ENCODE assay signal across 21 mouse cellular contexts in genomic region chr16:13487659-13488058, GRCm38 (mm10).
DNase-seq lines count a peak whose midpoint lies in the region; ATAC-seq lines count a peak whose summit lies in the region.
"Had no signal": no experiment of that assay in that cellular context is flagged by ENCODE, and none has a peak within 500 bp of the region (broad histone marks: within the 10 kb centered on the region; RNA-seq: fewer than 3 reads in every experiment).

No protein-coding gene starts in this region.

- H3K9ac ChIP-seq in embryonic facial prominence, embryonic 11.5 days (replicated peaks; ENCODE audit: low read length): no peak overlapping the region
- H3K9ac ChIP-seq in neural tube, embryonic 15.5 days (replicated peaks): no peak overlapping the region
- H3K9ac ChIP-seq in limb, embryonic 13.5 days: no peak overlapping the region
- no peak overlapping the region for H3K9ac ChIP-seq in midbrain, embryonic 15.5 days
- H3K9ac ChIP-seq: embryonic facial prominence, embryonic 13.5 days; forebrain, embryonic 13.5 days; forebrain, postnatal 0 days; heart, embryonic 13.5 days had no signal

- H3K4me2 ChIP-seq in embryonic facial prominence, embryonic 11.5 days (ENCODE audit: low read depth, low read length): no peak overlapping the region
- no peak overlapping the region for H3K4me2 ChIP-seq in neural tube, embryonic 15.5 days
- no peak overlapping the region for H3K4me2 ChIP-seq in limb, embryonic 13.5 days (replicated peaks)
- no peak overlapping the region for H3K4me2 ChIP-seq in midbrain, embryonic 15.5 days
- H3K4me2 ChIP-seq: embryonic facial prominence, embryonic 13.5 days; forebrain, embryonic 13.5 days; heart, embryonic 13.5 days had no signal

- DNase-seq in embryonic facial prominence, embryonic 11.5 days (ENCODE audit: low spot score): no peak
- no peak for DNase-seq in embryonic facial prominence, embryonic 10.5 days (ENCODE audit: low spot score)
- DNase-seq in neural tube, embryonic 10.5 days (ENCODE audit: extremely low spot score, low spot score): peak; percentile 35
- peak; percentile 40 for DNase-seq in retina, postnatal 1 day
- no peak for DNase-seq in B cell, adult 2 months
- DNase-seq: adrenal gland, postnatal 25 days; cerebellum, adult 2 months; cerebellum, postnatal 10 days; forebrain, postnatal 0 days; gastrocnemius, postnatal 36 days; heart, adult 11 months; heart, postnatal 36 days had no signal

- H3K27ac ChIP-seq in embryonic facial prominence, embryonic 11.5 days (replicated peaks; ENCODE audit: low read depth, low read length): no peak overlapping the region
- no peak overlapping the region for H3K27ac ChIP-seq in embryonic facial prominence, embryonic 10.5 days (replicated peaks)
- H3K27ac ChIP-seq in neural tube, embryonic 15.5 days (replicated peaks): no peak overlapping the region
- H3K27ac ChIP-seq in limb, embryonic 13.5 days: no peak overlapping the region
- no peak overlapping the region for H3K27ac ChIP-seq in midbrain, embryonic 15.5 days
- H3K27ac ChIP-seq: embryonic facial prominence, embryonic 13.5 days; forebrain, embryonic 13.5 days; heart, embryonic 13.5 days had no signal

- no peak overlapping the region for H3K4me3 ChIP-seq in embryonic facial prominence, embryonic 11.5 days (ENCODE audit: low read depth, low read length)
- H3K4me3 ChIP-seq in embryonic facial prominence, embryonic 10.5 days: no peak overlapping the region
- no peak overlapping the region for H3K4me3 ChIP-seq in neural tube, embryonic 15.5 days (replicated peaks)
- H3K4me3 ChIP-seq in limb, embryonic 13.5 days: no peak overlapping the region
- H3K4me3 ChIP-seq in midbrain, embryonic 15.5 days: no peak overlapping the region
- H3K4me3 ChIP-seq: embryonic facial prominence, embryonic 13.5 days; forebrain, embryonic 13.5 days; heart, embryonic 13.5 days had no signal

- no peaks in the 10 kb centered on the region for H3K27me3 ChIP-seq in embryonic facial prominence, embryonic 11.5 days (ENCODE audit: control insufficient read depth, insufficient read depth, low read length)
- no peaks in the 10 kb centered on the region for H3K27me3 ChIP-seq in embryonic facial prominence, embryonic 10.5 days (replicated peaks; ENCODE audit: low read depth, poor library complexity, severe bottlenecking)
- no peaks in the 10 kb centered on the region for H3K27me3 ChIP-seq in neural tube, embryonic 15.5 days (replicated peaks)
- H3K27me3 ChIP-seq in limb, embryonic 13.5 days: no peaks in the 10 kb centered on the region
- H3K27me3 ChIP-seq in midbrain, embryonic 15.5 days (replicated peaks): no peaks in the 10 kb centered on the region
- H3K27me3 ChIP-seq: embryonic facial prominence, embryonic 13.5 days; forebrain, embryonic 13.5 days; heart, embryonic 13.5 days; Patski had no signal

- 74% methylated on average over 3 of the region's 3 CpGs for WGBS in embryonic facial prominence, embryonic 11.5 days
- WGBS in embryonic facial prominence, embryonic 10.5 days: 78% methylated on average over 3 of the region's 3 CpGs
- 61% methylated on average over 3 of the region's 3 CpGs for WGBS in neural tube, embryonic 15.5 days
- WGBS in limb, embryonic 13.5 days: 56% methylated on average over 3 of the region's 3 CpGs
- 83% methylated on average over 3 of the region's 3 CpGs for WGBS in midbrain, embryonic 15.5 days

- no peaks in the 10 kb centered on the region for H3K36me3 ChIP-seq in embryonic facial prominence, embryonic 11.5 days (replicated peaks; ENCODE audit: control insufficient read depth, insufficient read depth, low read depth, low read length)
- H3K36me3 ChIP-seq in embryonic facial prominence, embryonic 10.5 days (replicated peaks): no peaks in the 10 kb centered on the region
- no peaks in the 10 kb centered on the region for H3K36me3 ChIP-seq in neural tube, embryonic 15.5 days
- no peaks in the 10 kb centered on the region for H3K36me3 ChIP-seq in limb, embryonic 13.5 days
- no peaks in the 10 kb centered on the region for H3K36me3 ChIP-seq in midbrain, embryonic 15.5 days (replicated peaks)
- H3K36me3 ChIP-seq: embryonic facial prominence, embryonic 13.5 days; heart, embryonic 13.5 days had no signal

- no peaks in the 10 kb centered on the region for H3K9me3 ChIP-seq in embryonic facial prominence, embryonic 11.5 days (replicated peaks; ENCODE audit: control insufficient read depth, low read length)
- no peaks in the 10 kb centered on the region for H3K9me3 ChIP-seq in embryonic facial prominence, embryonic 10.5 days
- no peaks in the 10 kb centered on the region for H3K9me3 ChIP-seq in neural tube, embryonic 15.5 days (replicated peaks)
- no peaks in the 10 kb centered on the region for H3K9me3 ChIP-seq in limb, embryonic 13.5 days
- H3K9me3 ChIP-seq in midbrain, embryonic 15.5 days: no peaks in the 10 kb centered on the region
- H3K9me3 ChIP-seq: embryonic facial prominence, embryonic 13.5 days; forebrain, embryonic 13.5 days; heart, embryonic 13.5 days had no signal

- ATAC-seq in embryonic facial prominence, embryonic 11.5 days (replicated peaks; ENCODE audit: insufficient number of reproducible peaks, low FRiP score, low TSS enrichment, low read depth): 0 out of 2 replicates have a peak, but pooled peaks have one; percentile 44
- no peak for ATAC-seq in neural tube, embryonic 15.5 days (ENCODE audit: low FRiP score)
- ATAC-seq in limb, embryonic 13.5 days (ENCODE audit: low FRiP score, low read depth): peak; percentile 78
- no peak for ATAC-seq in midbrain, embryonic 15.5 days (replicated peaks)
- ATAC-seq: activated CD4-positive, CD25-positive, alpha-beta regulatory T cell, adult 4 months; forebrain, embryonic 13.5 days; forebrain, postnatal 0 days; hindbrain, embryonic 16.5 days; Patski had no signal

- H3K4me1 ChIP-seq in embryonic facial prominence, embryonic 11.5 days (ENCODE audit: control insufficient read depth, insufficient read depth, low read length): no peaks in the 10 kb centered on the region
- no peaks in the 10 kb centered on the region for H3K4me1 ChIP-seq in embryonic facial prominence, embryonic 10.5 days
- H3K4me1 ChIP-seq in neural tube, embryonic 15.5 days: peaks cover 4% of the 10 kb centered on the region; the same call in 1 of the 2 replicates
- 0 out of 2 replicates have a peak, but pooled peaks cover 4% of the 10 kb centered on the region for H3K4me1 ChIP-seq in limb, embryonic 13.5 days
- H3K4me1 ChIP-seq in midbrain, embryonic 15.5 days: no peaks in the 10 kb centered on the region
- H3K4me1 ChIP-seq: embryonic facial prominence, embryonic 13.5 days; forebrain, embryonic 13.5 days had no signal

Comparison
In these comparisons a context has a peak if more than half of its experiments do, and no peak if none do; other contexts are left out.
1. ATAC-seq: peak in embryonic facial prominence, embryonic 11.5 days (single experiment) and limb, embryonic 13.5 days (single experiment); none in neural tube, embryonic 15.5 days (single experiment) and midbrain, embryonic 15.5 days (single experiment).
2. DNase-seq: peak in neural tube, embryonic 10.5 days (single experiment) and retina, postnatal 1 day (single experiment); none in embryonic facial prominence, embryonic 11.5 days (single experiment), embryonic facial prominence, embryonic 10.5 days (single experiment) and B cell, adult 2 months (0 of 2).